Mouse (Mus musculus) kidney, embryonic 15.5 days (tissue): ENCODE measurements around the gene Hes5. TPM values are rescaled to one million over a fixed set of nuclear protein-coding genes. Genes with fewer than 3 reads are reported as not detected.

Source experiments
- ATAC-seq: fragments of 200-750 bp; cut with Nextera tagmentation; replicated peaks from 2 replicates; pipeline ENCODE4 v1.8.0; 2017; ENCODE audit warnings: moderate TSS enrichment; ENCODE audit not compliant: low FRiP score
- H3K27ac ChIP-seq: fragments of 300-500 bp; sonication (generic); 2 replicates; pipeline ENCODE4 v1.5.1; 2015; ENCODE audit warnings: mild to moderate bottlenecking, inconsistent platforms
- H3K27me3 ChIP-seq: fragments of 300-500 bp; sonication (generic); 2 replicates; pipeline ENCODE4 v1.6.1; 2015; ENCODE audit warnings: inconsistent platforms
- H3K36me3 ChIP-seq: fragments of 300-500 bp; sonication (generic); 2 replicates; pipeline ENCODE4 v1.6.1; 2015; ENCODE audit warnings: inconsistent platforms
- H3K4me1 ChIP-seq: fragments of 300-500 bp; sonication (generic); 2 replicates; pipeline ENCODE4 v1.6.1; 2015; ENCODE audit warnings: inconsistent platforms
- H3K4me2 ChIP-seq: fragments of 300-500 bp; sonication (generic); 2 replicates; pipeline ENCODE4 v1.6.1; 2015; ENCODE audit warnings: moderate library complexity, mild to moderate bottlenecking, inconsistent platforms
- H3K4me3 ChIP-seq: fragments of 300-500 bp; sonication (generic); replicated peaks from 2 replicates; pipeline ENCODE4 v1.5.1; 2015; ENCODE audit warnings: mild to moderate bottlenecking, inconsistent platforms
- H3K9ac ChIP-seq: fragments of 300-500 bp; sonication (generic); 2 replicates; pipeline ENCODE4 v1.6.1; 2015; ENCODE audit warnings: mild to moderate bottlenecking, inconsistent platforms
- H3K9me3 ChIP-seq: fragments of 300-500 bp; sonication (generic); replicated peaks from 2 replicates; pipeline ENCODE4 v1.6.1; 2016; ENCODE audit warnings: inconsistent platforms
- WGBS: fragments of 180-500 bp; shearing (Covaris S2); methylation state at CpG from one replicate; pipeline ENCODE4 v1.1.7; 2015; ENCODE audit warnings: mixed read lengths; 5-methylcytosine and 5-hydroxymethylcytosine counted together
- polyA plus RNA-seq: library from polyadenylated mRNA; unstranded; fragments of >200 nt; fragmentation: Nextera tagmentation; extraction: Ambion mirVana; gene quantifications from 2 replicates; pipeline ENCODE4 v1.2.1, GENCODE M21; 2015

The Hes5 gene
- polyA plus RNA-seq, 1 experiment from 2014 or later = 19.6 TPM

GRCm38 (mm10) chr4:154981076-154981475, 20.4 kb downstream of the Hes5 start:
- Histone ChIP-seq H3K4me2 (no peak overlapping the region), H3K27me3 (peaks cover 20% of the 10 kb centered on the region), H3K9ac (no peak overlapping the region), H3K9me3 (no peaks in the 10 kb centered on the region), H3K27ac (no peak overlapping the region), H3K4me3 (no peak overlapping the region), H3K36me3 (peaks cover 54% of the 10 kb centered on the region), H3K4me1 (peaks cover 13% of the 10 kb centered on the region)
- 89% methylated on average over 6 of the region's 6 CpGs for WGBS
- ATAC-seq = no peak

DNA sequence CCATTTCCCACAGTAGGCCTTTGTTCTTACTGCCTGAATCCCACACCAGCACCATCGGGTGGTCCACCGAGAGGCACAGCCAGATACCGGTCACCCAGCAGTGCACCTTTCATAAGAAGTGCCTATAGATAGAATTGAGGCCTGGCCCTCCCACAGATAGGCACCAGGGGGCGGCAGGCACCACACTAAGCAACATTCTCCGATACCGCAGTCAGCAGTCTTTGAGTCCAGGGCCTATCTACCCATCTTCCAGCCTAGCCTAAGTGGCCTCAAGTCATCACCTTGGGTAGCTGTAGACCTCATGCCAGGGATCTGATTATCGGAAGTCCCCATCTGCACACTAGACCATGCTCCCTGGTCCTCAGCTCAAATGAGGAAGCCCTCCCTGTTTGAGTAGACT, 20.8 kb downstream of the Hes5 start:
- ATAC-seq = no peak; the same call in 1 of the 2 replicates
- 49% methylated on average over 7 of the region's 7 CpGs for WGBS
- H3K4me1 ChIP-seq = peaks cover 18% of the 10 kb centered on the region
- no peak overlapping the region for H3K27ac ChIP-seq
- H3K4me3 ChIP-seq = no peak overlapping the region
- H3K9me3 ChIP-seq = no peaks in the 10 kb centered on the region
- peaks cover 49% of the 10 kb centered on the region for H3K36me3 ChIP-seq
- no peak overlapping the region for H3K9ac ChIP-seq
- H3K4me2 ChIP-seq = no peak overlapping the region
- H3K27me3 ChIP-seq = peaks cover 20% of the 10 kb centered on the region

DNA sequence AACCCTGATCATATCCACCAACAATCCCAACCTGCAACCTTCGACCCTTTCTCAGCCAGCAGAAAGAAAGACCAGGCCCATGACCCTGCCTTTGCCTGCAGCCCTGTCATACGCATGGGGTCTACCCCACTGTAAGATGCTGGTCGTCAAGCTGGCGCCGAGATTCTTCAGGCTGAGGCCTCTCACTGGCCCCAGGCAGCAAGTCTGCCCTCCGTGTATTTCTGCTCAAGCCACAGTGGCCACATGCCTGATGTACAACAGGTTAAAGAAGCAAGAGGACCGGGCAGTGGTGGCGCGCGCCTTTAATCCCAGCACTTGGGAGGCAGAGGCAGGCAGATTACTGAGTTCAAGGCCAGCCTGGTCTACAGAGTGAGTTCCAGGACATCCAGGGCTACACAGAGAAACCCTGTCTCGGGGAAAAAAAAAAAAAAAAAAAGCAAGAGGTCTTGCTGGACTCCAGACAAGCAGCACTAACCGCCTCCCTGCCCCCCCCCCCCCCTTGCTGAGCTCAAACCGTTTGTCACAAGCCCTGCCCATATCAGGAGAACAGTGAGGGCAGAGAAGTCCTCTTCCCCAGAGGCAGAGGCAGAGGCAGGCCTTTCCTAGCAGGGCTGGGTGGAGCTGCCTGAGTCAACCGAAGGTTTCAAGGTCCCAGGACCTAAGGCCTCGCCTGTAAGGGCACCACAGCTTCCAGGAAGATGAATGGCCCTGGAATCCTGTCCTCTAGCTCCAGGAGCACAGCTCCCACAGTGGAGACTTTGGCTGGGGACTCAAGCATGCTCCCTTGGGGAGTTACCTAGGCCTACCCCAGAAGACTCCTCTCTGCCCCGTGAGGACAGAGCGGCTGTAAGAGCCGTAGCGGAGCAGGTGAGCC, 21.8 kb downstream of the Hes5 start:
- Histone ChIP-seq H3K27me3 (peaks cover 20% of the 10 kb centered on the region), H3K4me2 (no peak overlapping the region), H3K4me3 (no peak overlapping the region), H3K27ac (no peak overlapping the region), H3K9me3 (no peaks in the 10 kb centered on the region), H3K4me1 (peaks cover 24% of the 10 kb centered on the region), H3K36me3 (peaks cover 39% of the 10 kb centered on the region), H3K9ac (no peak overlapping the region)
- no peak for ATAC-seq
- 69% methylated on average over 19 of the region's 19 CpGs for WGBS

DNA sequence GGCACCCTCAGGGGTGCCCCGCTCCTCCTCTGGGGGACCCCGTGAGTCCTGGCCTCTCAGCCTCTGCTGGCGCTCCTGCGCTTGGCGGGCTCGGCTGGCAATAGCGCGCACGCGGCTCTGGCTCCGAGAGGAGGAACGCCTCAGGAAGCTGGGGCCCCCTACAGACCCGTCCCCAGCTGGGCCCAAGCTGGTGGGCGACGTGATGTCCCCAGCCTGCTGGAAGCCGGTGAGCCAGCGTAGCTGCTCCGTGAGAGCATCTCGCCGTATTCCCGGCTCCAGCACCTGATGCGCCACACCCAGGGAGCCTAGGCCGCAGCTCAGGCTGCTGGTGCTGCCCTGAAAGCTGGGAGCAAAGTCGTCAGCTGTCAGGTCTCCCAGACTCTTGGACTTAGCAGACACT, 23.0 kb downstream of the Hes5 start:
- H3K9ac ChIP-seq = no peak overlapping the region
- H3K4me2 ChIP-seq = no peak overlapping the region
- no peak for ATAC-seq
- no peak overlapping the region for H3K4me3 ChIP-seq
- peaks cover 27% of the 10 kb centered on the region for H3K36me3 ChIP-seq
- H3K9me3 ChIP-seq = no peaks in the 10 kb centered on the region
- H3K4me1 ChIP-seq = peaks cover 24% of the 10 kb centered on the region
- no peak overlapping the region for H3K27ac ChIP-seq
- peaks cover 20% of the 10 kb centered on the region for H3K27me3 ChIP-seq
- WGBS = 25% methylated on average over 24 of the region's 24 CpGs

GRCm38 (mm10) chr4:154985151-154985777, 24.5 kb downstream of the Hes5 start:
- H3K9ac ChIP-seq = no peak overlapping the region
- H3K27ac ChIP-seq = no peak overlapping the region
- WGBS = 86% methylated on average over 5 of the region's 5 CpGs
- no peak overlapping the region for H3K4me3 ChIP-seq
- peaks cover 12% of the 10 kb centered on the region for H3K36me3 ChIP-seq
- H3K27me3 ChIP-seq = peaks cover 20% of the 10 kb centered on the region
- H3K9me3 ChIP-seq = no peaks in the 10 kb centered on the region
- no peak for ATAC-seq
- H3K4me2 ChIP-seq = no peak overlapping the region; the same call in 1 of the 2 replicates
- H3K4me1 ChIP-seq = peaks cover 24% of the 10 kb centered on the region

- Histone ChIP-seq H3K9me3 (no peaks in the 10 kb centered on the region), H3K4me2 (peak overlapping the region; percentile 50), H3K4me3 (0 out of 2 replicates have a peak overlapping the region, but pooled peaks have one; percentile 6), H3K9ac (no peak overlapping the region), H3K36me3 (peaks cover 3% of the 10 kb centered on the region), H3K4me1 (peaks cover 24% of the 10 kb centered on the region), H3K27me3 (peaks cover 20% of the 10 kb centered on the region), H3K27ac (no peak overlapping the region)
- ATAC-seq = no peak; the same call in 1 of the 2 replicates
- WGBS = 16% methylated on average over 16 of the region's 17 CpGs
Measured at GRCm38 (mm10) chr4:154986096-154986495, 25.4 kb downstream of the Hes5 start.

DNA sequence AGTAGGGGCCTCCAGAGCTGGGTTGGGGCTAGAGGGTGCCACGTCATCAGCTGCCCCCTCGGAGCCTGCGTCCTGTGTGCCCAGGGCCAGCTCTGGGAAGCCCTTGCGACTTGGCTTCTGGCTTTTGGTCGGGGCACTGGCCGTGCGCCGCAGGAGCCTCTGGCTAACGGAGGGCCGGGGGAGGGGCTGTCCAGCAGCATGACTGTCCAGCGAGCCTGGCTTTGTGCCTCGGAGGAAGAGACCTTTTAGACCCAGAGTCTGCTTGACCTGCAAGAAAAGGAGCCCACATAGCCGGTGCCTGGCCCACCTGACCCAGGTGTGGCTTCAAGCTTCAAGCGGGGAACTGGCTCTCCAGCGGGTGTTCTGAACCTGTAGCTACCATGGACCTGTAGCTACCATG, 26.0 kb downstream of the Hes5 start:
- H3K27me3 ChIP-seq = peaks cover 20% of the 10 kb centered on the region
- H3K4me3 ChIP-seq = no peak overlapping the region
- H3K4me2 ChIP-seq = no peak overlapping the region
- H3K9ac ChIP-seq = no peak overlapping the region
- 67% methylated on average over 15 of the region's 15 CpGs for WGBS
- peaks cover 24% of the 10 kb centered on the region for H3K4me1 ChIP-seq
- no peaks in the 10 kb centered on the region for H3K9me3 ChIP-seq
- no peaks in the 10 kb centered on the region for H3K36me3 ChIP-seq
- ATAC-seq = no peak
- H3K27ac ChIP-seq = no peak overlapping the region

DNA sequence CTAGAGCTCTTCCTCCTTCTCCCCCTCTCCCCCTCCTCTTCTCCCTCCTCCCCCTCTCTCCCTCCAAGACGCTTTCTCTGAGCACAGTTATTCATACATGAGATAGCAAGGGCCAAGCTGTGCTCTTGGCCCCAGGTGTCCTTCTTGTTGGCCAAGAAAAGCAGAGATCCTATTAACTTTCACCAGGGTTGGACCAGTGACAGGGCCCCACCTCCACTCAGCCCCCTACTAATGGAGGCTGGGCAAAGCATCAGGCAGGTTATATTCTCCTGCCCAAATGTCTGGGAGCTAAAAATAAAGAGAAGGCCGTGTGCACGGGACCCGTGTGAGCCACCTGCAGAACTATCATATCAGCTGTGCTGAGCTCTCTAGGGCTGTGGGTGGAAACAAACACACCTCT, 34.2 kb downstream of the Hes5 start:
- no peaks in the 10 kb centered on the region for H3K9me3 ChIP-seq
- no peak overlapping the region for H3K4me3 ChIP-seq
- H3K36me3 ChIP-seq = no peaks in the 10 kb centered on the region
- 74% methylated on average over 4 of the region's 4 CpGs for WGBS
- peaks cover 7% of the 10 kb centered on the region for H3K4me1 ChIP-seq
- no peaks in the 10 kb centered on the region for H3K27me3 ChIP-seq
- no peak for ATAC-seq
- no peak overlapping the region for H3K27ac ChIP-seq
- H3K9ac ChIP-seq = no peak overlapping the region
- no peak overlapping the region for H3K4me2 ChIP-seq

DNA sequence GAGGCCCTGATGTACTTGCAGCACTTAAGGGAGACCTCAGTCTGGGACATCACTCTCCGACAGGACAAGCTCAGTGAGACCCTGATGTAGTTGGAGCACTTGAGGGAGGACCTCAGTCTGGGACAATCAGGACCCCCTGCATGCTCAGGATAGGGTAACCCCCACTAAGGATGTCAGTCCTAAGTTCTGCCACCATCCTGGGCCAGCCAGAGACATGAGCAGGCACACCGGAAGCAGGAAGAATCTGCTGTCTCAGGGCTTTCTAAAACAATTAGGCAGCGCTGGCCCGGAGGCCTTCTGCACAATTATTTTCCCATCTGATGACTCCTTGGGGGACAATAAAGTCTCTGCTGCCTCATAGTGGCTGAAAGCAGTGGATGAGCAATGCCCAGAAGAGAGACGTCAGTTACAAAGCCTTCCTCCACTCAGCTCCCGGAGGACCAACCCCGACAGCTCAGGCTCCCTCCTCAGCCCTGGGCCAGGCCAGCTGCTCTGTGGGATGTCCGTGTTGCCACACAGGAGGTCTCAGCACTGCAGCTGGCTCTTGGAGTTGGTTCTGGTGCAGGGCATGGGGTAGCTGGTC, 35.9 kb downstream of the Hes5 start:
- ATAC-seq = peak; percentile 56
- H3K36me3 ChIP-seq = no peaks in the 10 kb centered on the region

GRCm38 (mm10) chr4:154999379-154999778, 38.7 kb downstream of the Hes5 start:
- no peaks in the 10 kb centered on the region for H3K9me3 ChIP-seq
- H3K36me3 ChIP-seq = no peaks in the 10 kb centered on the region
- H3K27ac ChIP-seq = no peak overlapping the region
- no peak for ATAC-seq
- no peak overlapping the region for H3K4me3 ChIP-seq
- 72% methylated on average over 5 of the region's 5 CpGs for WGBS
- no peak overlapping the region for H3K9ac ChIP-seq
- H3K27me3 ChIP-seq = no peaks in the 10 kb centered on the region
- H3K4me2 ChIP-seq = no peak overlapping the region
- H3K4me1 ChIP-seq = peaks cover 17% of the 10 kb centered on the region

More for the DNA sequence above, 35.9 kb downstream of the Hes5 start:
- Histone ChIP-seq H3K4me3 (no peak overlapping the region), H3K27ac (no peak overlapping the region), H3K9me3 (no peaks in the 10 kb centered on the region), H3K9ac (no peak overlapping the region), H3K27me3 (no peaks in the 10 kb centered on the region), H3K4me2 (no peak overlapping the region), H3K4me1 (peaks cover 12% of the 10 kb centered on the region)
- WGBS = 25% methylated on average over 8 of the region's 8 CpGs

GRCm38 (mm10) chr4:155005278-155005677, 44.6 kb downstream of the Hes5 start:
- H3K27ac ChIP-seq = no peak overlapping the region
- no peaks in the 10 kb centered on the region for H3K27me3 ChIP-seq
- no peaks in the 10 kb centered on the region for H3K36me3 ChIP-seq
- ATAC-seq = no peak
- no peak overlapping the region for H3K4me2 ChIP-seq
- peaks cover 26% of the 10 kb centered on the region for H3K4me1 ChIP-seq
- WGBS = 70% methylated on average over 3 of the region's 3 CpGs
- H3K9ac ChIP-seq = no peak overlapping the region
- no peaks in the 10 kb centered on the region for H3K9me3 ChIP-seq
- no peak overlapping the region for H3K4me3 ChIP-seq

DNA sequence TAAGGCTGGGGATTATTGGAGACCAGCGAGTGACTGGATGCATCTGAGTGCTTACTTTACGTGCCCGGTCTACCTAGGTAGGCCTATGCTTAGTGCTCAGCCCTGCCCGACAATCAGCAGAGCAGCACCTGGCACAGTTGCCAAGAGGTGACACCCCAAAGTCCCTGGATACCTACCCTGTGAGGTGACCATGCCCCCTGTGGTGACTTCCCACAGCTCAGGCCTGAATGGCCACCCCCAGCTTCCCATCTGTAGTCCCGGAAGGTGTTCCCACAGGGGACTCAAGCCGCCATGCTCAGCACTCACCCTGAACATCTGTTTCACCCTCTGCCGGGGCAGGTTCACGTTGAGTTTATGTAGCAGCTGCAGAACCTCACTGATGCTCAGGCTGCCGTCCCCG, 45.6 kb downstream of the Hes5 start:
- no peaks in the 10 kb centered on the region for H3K9me3 ChIP-seq
- H3K27me3 ChIP-seq = no peaks in the 10 kb centered on the region
- WGBS = 55% methylated on average over 10 of the region's 10 CpGs
- no peak for ATAC-seq
- peaks cover 24% of the 10 kb centered on the region for H3K4me1 ChIP-seq
- no peaks in the 10 kb centered on the region for H3K36me3 ChIP-seq
- H3K4me2 ChIP-seq = no peak overlapping the region
- H3K9ac ChIP-seq = no peak overlapping the region
- H3K27ac ChIP-seq = no peak overlapping the region
- no peak overlapping the region for H3K4me3 ChIP-seq
